Mouse (Mus musculus): ENCODE measurements around the gene Krtap1-3. TPM values are rescaled to one million over a fixed set of nuclear protein-coding genes. Genes with fewer than 3 reads are reported as not detected.

Gene Krtap1-3
- polyA plus RNA-seq, 1 experiment: not detected

- 76% methylated on average over 6 of the region's 6 CpGs for WGBS
- TF ChIP-seq POLR2A (IDR thresholded peaks at IDR 0.05; ENCODE audit: borderline replicate concordance, extremely low read depth, low read depth, low read length) (no peak), CTCF (IDR thresholded peaks at IDR 0.05; ENCODE audit: insufficient read depth, low read length) (no peak)
- no peaks in the 10 kb centered on the region for H3K4me1 ChIP-seq (ENCODE audit: control insufficient read depth, insufficient read depth, low read length)
- H3K4me3 ChIP-seq (replicated peaks; ENCODE audit: extremely low read depth, low read depth, low read length): no peak overlapping the region
- DNase-seq: no peak
Observed at GRCm38 (mm10) chr11:99562580-99562979, 28.6 kb downstream of the Krtap1-3 start.

DNA sequence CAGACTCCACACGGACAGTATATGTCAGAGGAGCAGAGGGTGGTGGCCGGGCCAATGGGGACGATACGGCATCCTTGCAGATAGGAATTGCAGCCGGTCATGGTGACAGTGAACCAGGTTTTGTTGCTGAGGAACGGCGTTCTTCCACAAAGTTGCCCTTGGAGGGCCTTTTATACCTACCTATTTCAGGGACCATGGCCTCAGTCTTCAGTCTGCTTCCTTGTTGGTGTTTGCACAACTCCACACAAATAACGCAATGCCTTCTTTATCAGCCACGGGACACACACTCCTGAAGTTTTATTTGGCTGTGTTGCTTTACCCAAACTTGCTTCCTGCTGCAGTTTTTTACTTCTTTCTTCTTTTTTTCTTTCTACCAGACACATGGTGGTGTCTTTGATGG is 31.8 kb downstream of the Krtap1-3 start, which contains the start of gene Gm11939:
Gene Gm11939, minus strand, starts transcription at position 101 of the 400 bp plus-strand sequence.
- H3K4me1 ChIP-seq (ENCODE audit: control insufficient read depth, insufficient read depth, low read length): no peaks in the 10 kb centered on the region
- WGBS: 80% methylated on average over 9 of the region's 9 CpGs
- no peak for TF ChIP-seq CTCF (IDR thresholded peaks at IDR 0.05; ENCODE audit: insufficient read depth, low read length)
- no peak for TF ChIP-seq POLR2A (IDR thresholded peaks at IDR 0.05; ENCODE audit: borderline replicate concordance, extremely low read depth, low read depth, low read length)
- no peak for DNase-seq
- H3K4me3 ChIP-seq (replicated peaks; ENCODE audit: extremely low read depth, low read depth, low read length): no peak within 1 kb of the TSS

GRCm38 (mm10) chr11:99557976-99558745 is 33.0 kb downstream of the Krtap1-3 start:
- Histone ChIP-seq H3K4me1 (ENCODE audit: control insufficient read depth, insufficient read depth, low read length) (no peaks in the 10 kb centered on the region), H3K4me3 (replicated peaks; ENCODE audit: extremely low read depth, low read depth, low read length) (no peak overlapping the region)
- no peak for DNase-seq
- 60% methylated on average over 3 of the region's 3 CpGs for WGBS
- TF ChIP-seq POLR2A (IDR thresholded peaks at IDR 0.05; ENCODE audit: borderline replicate concordance, extremely low read depth, low read depth, low read length): no peak
- no peak for TF ChIP-seq CTCF (IDR thresholded peaks at IDR 0.05; ENCODE audit: insufficient read depth, low read length)

DNA sequence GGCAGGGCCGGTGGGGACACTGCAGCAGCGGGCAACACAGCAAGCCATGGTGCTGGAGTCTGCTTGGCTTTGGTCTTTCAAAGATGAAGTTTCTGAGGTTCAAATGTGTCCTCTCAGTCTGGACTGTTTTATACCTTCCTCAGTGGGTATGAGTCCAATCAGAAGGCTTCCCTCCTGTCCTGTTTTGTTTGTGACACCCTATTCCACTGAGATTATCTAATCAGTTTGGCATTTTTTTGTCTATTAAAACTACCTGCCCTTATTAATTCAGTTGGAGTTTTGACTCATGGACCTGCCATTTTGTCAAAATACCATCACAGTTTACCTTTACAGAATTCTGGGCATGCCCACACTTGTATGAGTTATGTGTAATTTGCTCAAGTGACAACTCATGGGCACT is 34.4 kb downstream of the Krtap1-3 start, which contains the start of gene Krtap3-2:
Gene Krtap3-2, minus strand, starts transcription at position 101 of the 400 bp plus-strand sequence.
- H3K4me3 ChIP-seq (replicated peaks; ENCODE audit: extremely low read depth, low read depth, low read length): no peak within 1 kb of the TSS
- no peaks in the 10 kb centered on the region for H3K4me1 ChIP-seq (ENCODE audit: control insufficient read depth, insufficient read depth, low read length)
- 66% methylated on average over 2 of the region's 2 CpGs for WGBS
- TF ChIP-seq CTCF (IDR thresholded peaks at IDR 0.05; ENCODE audit: insufficient read depth, low read length) (no peak), POLR2A (IDR thresholded peaks at IDR 0.05; ENCODE audit: borderline replicate concordance, extremely low read depth, low read depth, low read length) (no peak)
- no peak for DNase-seq

DNA sequence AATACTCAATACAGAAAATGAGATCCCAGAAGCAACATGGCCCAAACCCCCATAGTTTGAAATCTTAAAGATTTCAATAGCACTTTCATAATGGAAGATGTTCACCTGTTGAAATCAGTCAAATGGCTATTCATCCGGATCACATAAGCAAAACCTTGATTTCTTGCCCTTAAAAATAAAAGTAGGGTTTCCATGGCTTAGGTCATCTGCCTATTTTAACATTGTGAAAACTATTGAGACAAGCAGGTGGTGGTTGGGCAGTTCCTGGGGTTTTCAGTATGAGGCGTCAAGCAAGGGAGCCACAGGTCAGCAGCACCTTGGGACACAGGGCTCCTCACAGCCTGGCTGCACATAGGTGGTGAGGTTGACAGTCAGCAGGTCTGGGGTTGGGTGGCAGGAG is 34.9 kb downstream of the Krtap1-3 start:
- 87% methylated on average over 2 of the region's 2 CpGs for WGBS
- Histone ChIP-seq H3K4me3 (replicated peaks; ENCODE audit: extremely low read depth, low read depth, low read length) (no peak overlapping the region), H3K4me1 (ENCODE audit: control insufficient read depth, insufficient read depth, low read length) (no peaks in the 10 kb centered on the region)
- TF ChIP-seq POLR2A (IDR thresholded peaks at IDR 0.05; ENCODE audit: borderline replicate concordance, extremely low read depth, low read depth, low read length) (no peak), CTCF (IDR thresholded peaks at IDR 0.05; ENCODE audit: insufficient read depth, low read length) (no peak)
- DNase-seq: no peak

GRCm38 (mm10) chr11:99550765-99551164 is 40.4 kb downstream of the Krtap1-3 start, which contains the start of gene Krtap3-3:
Krtap3-3 (minus strand) TSS chr11:99550865.
- no peak for DNase-seq
- no peak within 1 kb of the TSS for H3K4me3 ChIP-seq (replicated peaks; ENCODE audit: extremely low read depth, low read depth, low read length)
- TF ChIP-seq POLR2A (IDR thresholded peaks at IDR 0.05; ENCODE audit: borderline replicate concordance, extremely low read depth, low read depth, low read length): no peak
- no peak for TF ChIP-seq CTCF (IDR thresholded peaks at IDR 0.05; ENCODE audit: insufficient read depth, low read length)
- WGBS: 63% methylated on average over 4 of the region's 4 CpGs
- no peaks in the 10 kb centered on the region for H3K4me1 ChIP-seq (ENCODE audit: control insufficient read depth, insufficient read depth, low read length)

GRCm38 (mm10) chr11:99547892-99548291 is 43.2 kb downstream of the Krtap1-3 start:
- TF ChIP-seq POLR2A (IDR thresholded peaks at IDR 0.05; ENCODE audit: borderline replicate concordance, extremely low read depth, low read depth, low read length): no peak
- no peak for TF ChIP-seq CTCF (IDR thresholded peaks at IDR 0.05; ENCODE audit: insufficient read depth, low read length)
- no peak for DNase-seq
- H3K4me3 ChIP-seq (replicated peaks; ENCODE audit: extremely low read depth, low read depth, low read length): no peak overlapping the region
- H3K4me1 ChIP-seq (ENCODE audit: control insufficient read depth, insufficient read depth, low read length): no peaks in the 10 kb centered on the region

Other genes starting within 250 kb of the Krtap1-3 start
- not detected in 2 replicates for gene Krt27, start 240.2 kb downstream of the Krtap1-3 start, polyA plus RNA-seq (2012; rRNA removed)
- 0.11 and 0.15 TPM in 2 replicates for gene Krt28, start 216.4 kb downstream of the Krtap1-3 start, polyA plus RNA-seq (2012; rRNA removed)
- gene Krt10, start 202.0 kb downstream of the Krtap1-3 start, polyA plus RNA-seq (2012; rRNA removed): 1.0 and 1.1 TPM in 2 replicates
- 0.06 TPM in 1 of 2 replicates, not detected in the other for gene Krt12, start 169.1 kb downstream of the Krtap1-3 start, polyA plus RNA-seq (2012; rRNA removed)
- gene Krt20, start 153.2 kb downstream of the Krtap1-3 start, polyA plus RNA-seq (2012; rRNA removed): 0.72 TPM in 1 of 2 replicates, not detected in the other
- 20.2 and 26.1 TPM in 2 replicates for gene Krt23, start 98.2 kb downstream of the Krtap1-3 start, polyA plus RNA-seq (2012; rRNA removed)
- gene Krt39, start 70.0 kb downstream of the Krtap1-3 start, polyA plus RNA-seq (2012; rRNA removed): not detected in 2 replicates
- not detected in 2 replicates for gene Krt40, start 48.2 kb downstream of the Krtap1-3 start, polyA plus RNA-seq (2012; rRNA removed)
- gene Krtap3-3, start 40.5 kb downstream of the Krtap1-3 start, polyA plus RNA-seq (2012; rRNA removed): 1.2 TPM in 1 of 2 replicates, not detected in the other
- gene Krtap3-2, start 34.5 kb downstream of the Krtap1-3 start, polyA plus RNA-seq (2012; rRNA removed): 8.7 TPM in 1 of 2 replicates, not detected in the other
- gene Gm11939, start 31.9 kb downstream of the Krtap1-3 start, polyA plus RNA-seq (2012; rRNA removed): not detected in 2 replicates
- not detected in 2 replicates for gene Krtap3-1, start 24.7 kb downstream of the Krtap1-3 start, polyA plus RNA-seq (2012; rRNA removed)
- not detected in 2 replicates for gene Krtap1-5, start 10.3 kb downstream of the Krtap1-3 start, polyA plus RNA-seq (2012; rRNA removed)
- not detected in 2 replicates for gene Krtap1-4, start 7.7 kb downstream of the Krtap1-3 start, polyA plus RNA-seq (2012; rRNA removed)
- not detected in 2 replicates for gene Krtap9-3, start 6.8 kb upstream of the Krtap1-3 start, polyA plus RNA-seq (2012; rRNA removed)
- gene Gm11938, start 12.0 kb upstream of the Krtap1-3 start, polyA plus RNA-seq (2012; rRNA removed): not detected in 2 replicates
- gene Gm11937, start 18.9 kb upstream of the Krtap1-3 start, polyA plus RNA-seq (2012; rRNA removed): not detected in 2 replicates
- gene Krtap2-4, start 23.5 kb upstream of the Krtap1-3 start, polyA plus RNA-seq (2012; rRNA removed): not detected in 2 replicates
- not detected in 2 replicates for gene Gm11562, start 29.1 kb upstream of the Krtap1-3 start, polyA plus RNA-seq (2012; rRNA removed)
- gene Krtap4-1, start 36.9 kb upstream of the Krtap1-3 start, polyA plus RNA-seq (2012; rRNA removed): not detected in 2 replicates
- gene Krtap4-2, start 43.7 kb upstream of the Krtap1-3 start, polyA plus RNA-seq (2012; rRNA removed): not detected in 2 replicates
- gene Krtap4-7, start 52.8 kb upstream of the Krtap1-3 start, polyA plus RNA-seq (2012; rRNA removed): not detected in 2 replicates
- gene Gm11555, start 58.9 kb upstream of the Krtap1-3 start, polyA plus RNA-seq (2012; rRNA removed): not detected in 2 replicates
- gene Gm11563, start 67.6 kb upstream of the Krtap1-3 start, polyA plus RNA-seq (2012; rRNA removed): not detected in 2 replicates
- gene Krtap4-6, start 74.6 kb upstream of the Krtap1-3 start, polyA plus RNA-seq (2012; rRNA removed): not detected in 2 replicates
- not detected in 2 replicates for gene Gm14190, start 99.4 kb upstream of the Krtap1-3 start, polyA plus RNA-seq (2012; rRNA removed)
- gene Gm14180, start 143.0 kb upstream of the Krtap1-3 start, polyA plus RNA-seq (2012; rRNA removed): not detected in 2 replicates
- gene Gm11595, start 181.6 kb upstream of the Krtap1-3 start, polyA plus RNA-seq (2012; rRNA removed): not detected in 2 replicates
- gene Krtap4-8, start 189.4 kb upstream of the Krtap1-3 start, polyA plus RNA-seq (2012; rRNA removed): not detected in 2 replicates
- not detected in 2 replicates for gene Krtap4-9, start 193.9 kb upstream of the Krtap1-3 start, polyA plus RNA-seq (2012; rRNA removed)
- not detected in 2 replicates for gene Gm11596, start 202.1 kb upstream of the Krtap1-3 start, polyA plus RNA-seq (2012; rRNA removed)
- gene Gm11569, start 207.6 kb upstream of the Krtap1-3 start, polyA plus RNA-seq (2012; rRNA removed): not detected in 2 replicates
- gene Gm11554, start 213.1 kb upstream of the Krtap1-3 start, polyA plus RNA-seq (2012; rRNA removed): not detected in 2 replicates
- gene Krtap4-13, start 218.6 kb upstream of the Krtap1-3 start, polyA plus RNA-seq (2012; rRNA removed): not detected in 2 replicates
- gene Gm11564, start 224.3 kb upstream of the Krtap1-3 start, polyA plus RNA-seq (2012; rRNA removed): not detected in 2 replicates
- not detected in 2 replicates for gene 2300003K06Rik, start 246.7 kb upstream of the Krtap1-3 start, polyA plus RNA-seq (2012; rRNA removed)

All from lung, adult 2 months (tissue).